Mouse (Mus musculus): ENCODE measurements around the gene Olfr804. TPM values are rescaled to one million over a fixed set of nuclear protein-coding genes. Genes with fewer than 3 reads are reported as not detected.

Gene Olfr804
- 0.31 TPM in 1 of 2 replicates, not detected in the other for polyA plus RNA-seq (2012; ENCODE audit: insufficient read depth, insufficient read length, missing spikeins)

GRCm38 (mm10) chr10:129702910-129703309, at the start of gene Olfr804:
Gene Olfr804 (plus strand): TSS chr10:129703210.
- Histone ChIP-seq H3K4me1 (ENCODE audit: control insufficient read depth, insufficient read depth, low read length) (no peaks in the 10 kb centered on the region), H3K27ac (ENCODE audit: insufficient read depth, low read depth, low read length) (no peak within 1 kb of the TSS), H3K4me3 (ENCODE audit: insufficient read depth, low read length) (no peak within 1 kb of the TSS)
- TF ChIP-seq CTCF (IDR thresholded peaks at IDR 0.05; ENCODE audit: low read depth, low read length) (no peak), POLR2A (IDR thresholded peaks at IDR 0.05; ENCODE audit: borderline replicate concordance, low read depth, low read length) (no peak)

- no peak for TF ChIP-seq POLR2A (IDR thresholded peaks at IDR 0.05; ENCODE audit: borderline replicate concordance, low read depth, low read length)
- no peak for TF ChIP-seq CTCF (IDR thresholded peaks at IDR 0.05; ENCODE audit: low read depth, low read length)
- Histone ChIP-seq H3K27ac (ENCODE audit: insufficient read depth, low read depth, low read length) (no peak within 1 kb of the TSS), H3K4me1 (ENCODE audit: control insufficient read depth, insufficient read depth, low read length) (no peaks in the 10 kb centered on the region), H3K4me3 (ENCODE audit: insufficient read depth, low read length) (no peak within 1 kb of the TSS)
Measured at GRCm38 (mm10) chr10:129657394-129657793, 45.6 kb upstream of the Olfr804 start, which contains the start of gene Olfr800. Gene Olfr800 (plus strand): TSS chr10:129657694.

- Histone ChIP-seq H3K4me1 (ENCODE audit: control insufficient read depth, insufficient read depth, low read length) (no peaks in the 10 kb centered on the region), H3K27ac (ENCODE audit: insufficient read depth, low read depth, low read length) (no peak within 1 kb of the TSS), H3K4me3 (ENCODE audit: insufficient read depth, low read length) (no peak within 1 kb of the TSS)
- no peak for TF ChIP-seq CTCF (IDR thresholded peaks at IDR 0.05; ENCODE audit: low read depth, low read length)
- no peak for TF ChIP-seq POLR2A (IDR thresholded peaks at IDR 0.05; ENCODE audit: borderline replicate concordance, low read depth, low read length)
Measured at GRCm38 (mm10) chr10:129673765-129674164, 29.2 kb upstream of the Olfr804 start, which contains the start of gene Olfr801. Gene Olfr801 (minus strand): TSS chr10:129673865.

GRCm38 (mm10) chr10:129688069-129688468, 14.9 kb upstream of the Olfr804 start, which contains the start of gene Olfr802:
Gene Olfr802 (minus strand): TSS chr10:129688169.
- Histone ChIP-seq H3K4me1 (ENCODE audit: control insufficient read depth, insufficient read depth, low read length) (no peaks in the 10 kb centered on the region), H3K27ac (ENCODE audit: insufficient read depth, low read depth, low read length) (no peak within 1 kb of the TSS), H3K4me3 (ENCODE audit: insufficient read depth, low read length) (no peak within 1 kb of the TSS)
- TF ChIP-seq POLR2A (IDR thresholded peaks at IDR 0.05; ENCODE audit: borderline replicate concordance, low read depth, low read length) (no peak), CTCF (IDR thresholded peaks at IDR 0.05; ENCODE audit: low read depth, low read length) (no peak)

GRCm38 (mm10) chr10:129694186-129694585, 8.8 kb upstream of the Olfr804 start, which contains the start of gene Olfr803:
Gene Olfr803 (minus strand): TSS chr10:129694286.
- Histone ChIP-seq H3K27ac (ENCODE audit: insufficient read depth, low read depth, low read length) (no peak within 1 kb of the TSS), H3K4me3 (ENCODE audit: insufficient read depth, low read length) (no peak within 1 kb of the TSS), H3K4me1 (ENCODE audit: control insufficient read depth, insufficient read depth, low read length) (no peaks in the 10 kb centered on the region)
- no peak for TF ChIP-seq POLR2A (IDR thresholded peaks at IDR 0.05; ENCODE audit: borderline replicate concordance, low read depth, low read length)
- TF ChIP-seq CTCF (IDR thresholded peaks at IDR 0.05; ENCODE audit: low read depth, low read length), result no peak

DNA sequence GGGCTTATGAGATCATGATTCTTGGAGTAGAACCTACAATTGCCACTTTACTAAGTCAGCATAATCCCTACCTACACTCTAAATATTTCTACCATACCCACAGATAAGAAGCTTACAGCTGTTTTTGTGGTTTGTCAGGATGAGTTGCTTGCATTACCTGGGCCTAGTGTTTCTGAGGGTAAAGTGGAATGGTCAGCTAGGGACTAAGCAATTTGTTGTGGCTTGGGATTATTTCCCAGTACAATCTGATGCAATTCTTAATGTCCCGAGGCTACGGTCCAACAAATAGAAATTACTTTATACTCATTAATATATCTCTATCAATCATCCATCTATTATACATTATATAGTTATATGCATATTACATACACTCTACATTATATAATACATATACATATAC, 26.3 kb downstream of the Olfr804 start, which contains the start of gene Olfr805:
Gene Olfr805, minus strand, starts transcription at position 101 of the 400 bp plus-strand sequence.
- TF ChIP-seq POLR2A (IDR thresholded peaks at IDR 0.05; ENCODE audit: borderline replicate concordance, low read depth, low read length) (no peak), CTCF (IDR thresholded peaks at IDR 0.05; ENCODE audit: low read depth, low read length) (no peak)

GRCm38 (mm10) chr10:129741821-129742220, 38.8 kb downstream of the Olfr804 start, which contains the start of gene Olfr806:
Gene Olfr806 (minus strand): TSS chr10:129741921.
- no peaks in the 10 kb centered on the region for H3K4me1 ChIP-seq (ENCODE audit: control insufficient read depth, insufficient read depth, low read length)

More for the DNA sequence above, 26.3 kb downstream of the Olfr804 start, which contains the start of gene Olfr805:
- Histone ChIP-seq H3K27ac (ENCODE audit: insufficient read depth, low read depth, low read length) (no peak within 1 kb of the TSS), H3K4me3 (ENCODE audit: insufficient read depth, low read length) (no peak within 1 kb of the TSS), H3K4me1 (ENCODE audit: control insufficient read depth, insufficient read depth, low read length) (no peaks in the 10 kb centered on the region)

GRCm38 (mm10) chr10:129757693-129758092, 54.7 kb downstream of the Olfr804 start, which contains the start of gene Olfr807:
Gene Olfr807 (minus strand): TSS chr10:129757793.
- no peak within 1 kb of the TSS for H3K4me3 ChIP-seq (ENCODE audit: insufficient read depth, low read length)
- H3K4me1 ChIP-seq (ENCODE audit: control insufficient read depth, insufficient read depth, low read length), result no peaks in the 10 kb centered on the region
- no peak within 1 kb of the TSS for H3K27ac ChIP-seq (ENCODE audit: insufficient read depth, low read depth, low read length)
- TF ChIP-seq CTCF (IDR thresholded peaks at IDR 0.05; ENCODE audit: low read depth, low read length) (no peak), POLR2A (IDR thresholded peaks at IDR 0.05; ENCODE audit: borderline replicate concordance, low read depth, low read length) (no peak)

More at GRCm38 (mm10) chr10:129741821-129742220, 38.8 kb downstream of the Olfr804 start, which contains the start of gene Olfr806:
- H3K27ac ChIP-seq (ENCODE audit: insufficient read depth, low read depth, low read length), result no peak within 1 kb of the TSS
- TF ChIP-seq POLR2A (IDR thresholded peaks at IDR 0.05; ENCODE audit: borderline replicate concordance, low read depth, low read length) (no peak), CTCF (IDR thresholded peaks at IDR 0.05; ENCODE audit: low read depth, low read length) (no peak)
- H3K4me3 ChIP-seq (ENCODE audit: insufficient read depth, low read length), result no peak within 1 kb of the TSS

Other genes with a start within 250 kb of the Olfr804 start
- gene Olfr787, start 241.3 kb upstream of the Olfr804 start, polyA plus RNA-seq (2012; ENCODE audit: insufficient read depth, insufficient read length, missing spikeins), result not detected in 2 replicates
- not detected in 2 replicates for gene Olfr788, start 232.2 kb upstream of the Olfr804 start, polyA plus RNA-seq (2012; ENCODE audit: insufficient read depth, insufficient read length, missing spikeins)
- gene Olfr789, start 218.5 kb upstream of the Olfr804 start, polyA plus RNA-seq (2012; ENCODE audit: insufficient read depth, insufficient read length, missing spikeins), result not detected in 2 replicates
- gene Olfr790, start 204.7 kb upstream of the Olfr804 start, polyA plus RNA-seq (2012; ENCODE audit: insufficient read depth, insufficient read length, missing spikeins), result not detected in 2 replicates
- not detected in 2 replicates for gene Olfr791, start 181.4 kb upstream of the Olfr804 start, polyA plus RNA-seq (2012; ENCODE audit: insufficient read depth, insufficient read length, missing spikeins)
- gene Olfr792, start 164.0 kb upstream of the Olfr804 start, polyA plus RNA-seq (2012; ENCODE audit: insufficient read depth, insufficient read length, missing spikeins), result not detected in 2 replicates
- gene Olfr794, start 135.6 kb upstream of the Olfr804 start, polyA plus RNA-seq (2012; ENCODE audit: insufficient read depth, insufficient read length, missing spikeins), result not detected in 2 replicates
- gene Olfr796, start 90.6 kb upstream of the Olfr804 start, polyA plus RNA-seq (2012; ENCODE audit: insufficient read depth, insufficient read length, missing spikeins), result 0.23 TPM in 1 of 2 replicates, not detected in the other
- not detected in 2 replicates for gene Olfr798, start 75.3 kb upstream of the Olfr804 start, polyA plus RNA-seq (2012; ENCODE audit: insufficient read depth, insufficient read length, missing spikeins)
- gene Olfr799, start 65.7 kb upstream of the Olfr804 start, polyA plus RNA-seq (2012; ENCODE audit: insufficient read depth, insufficient read length, missing spikeins), result not detected in 2 replicates
- not detected in 2 replicates for gene Olfr800, start 45.5 kb upstream of the Olfr804 start, polyA plus RNA-seq (2012; ENCODE audit: insufficient read depth, insufficient read length, missing spikeins)
- gene Olfr801, start 29.3 kb upstream of the Olfr804 start, polyA plus RNA-seq (2012; ENCODE audit: insufficient read depth, insufficient read length, missing spikeins), result not detected in 2 replicates
- not detected in 2 replicates for gene Olfr802, start 15.0 kb upstream of the Olfr804 start, polyA plus RNA-seq (2012; ENCODE audit: insufficient read depth, insufficient read length, missing spikeins)
- not detected in 2 replicates for gene Olfr803, start 8.9 kb upstream of the Olfr804 start, polyA plus RNA-seq (2012; ENCODE audit: insufficient read depth, insufficient read length, missing spikeins)
- gene Olfr805, start 26.2 kb downstream of the Olfr804 start, polyA plus RNA-seq (2012; ENCODE audit: insufficient read depth, insufficient read length, missing spikeins), result not detected in 2 replicates
- not detected in 2 replicates for gene Olfr806, start 38.7 kb downstream of the Olfr804 start, polyA plus RNA-seq (2012; ENCODE audit: insufficient read depth, insufficient read length, missing spikeins)
- gene Olfr807, start 54.6 kb downstream of the Olfr804 start, polyA plus RNA-seq (2012; ENCODE audit: insufficient read depth, insufficient read length, missing spikeins), result not detected in 2 replicates
- 0.17 TPM in 1 of 2 replicates, not detected in the other for gene Olfr808, start 62.3 kb downstream of the Olfr804 start, polyA plus RNA-seq (2012; ENCODE audit: insufficient read depth, insufficient read length, missing spikeins)
- gene Olfr809, start 71.4 kb downstream of the Olfr804 start, polyA plus RNA-seq (2012; ENCODE audit: insufficient read depth, insufficient read length, missing spikeins), result not detected in 2 replicates
- gene Olfr810, start 91.7 kb downstream of the Olfr804 start, polyA plus RNA-seq (2012; ENCODE audit: insufficient read depth, insufficient read length, missing spikeins), result not detected in 2 replicates
- gene Olfr811, start 101.2 kb downstream of the Olfr804 start, polyA plus RNA-seq (2012; ENCODE audit: insufficient read depth, insufficient read length, missing spikeins), result not detected in 2 replicates
- gene Olfr812, start 142.9 kb downstream of the Olfr804 start, polyA plus RNA-seq (2012; ENCODE audit: insufficient read depth, insufficient read length, missing spikeins), result not detected in 2 replicates
- gene Olfr813, start 152.2 kb downstream of the Olfr804 start, polyA plus RNA-seq (2012; ENCODE audit: insufficient read depth, insufficient read length, missing spikeins), result not detected in 2 replicates
- gene Olfr814, start 176.6 kb downstream of the Olfr804 start, polyA plus RNA-seq (2012; ENCODE audit: insufficient read depth, insufficient read length, missing spikeins), result 0.23 TPM in 1 of 2 replicates, not detected in the other
- gene Olfr815, start 202.7 kb downstream of the Olfr804 start, polyA plus RNA-seq (2012; ENCODE audit: insufficient read depth, insufficient read length, missing spikeins), result not detected in 2 replicates
- not detected in 2 replicates for gene Olfr816, start 212.4 kb downstream of the Olfr804 start, polyA plus RNA-seq (2012; ENCODE audit: insufficient read depth, insufficient read length, missing spikeins)
- gene Olfr818, start 245.9 kb downstream of the Olfr804 start, polyA plus RNA-seq (2012; ENCODE audit: insufficient read depth, insufficient read length, missing spikeins), result not detected in 2 replicates